Mouse (Mus musculus): ENCODE results near the gene Prox1. TPM values are rescaled to one million over a fixed set of nuclear protein-coding genes. Genes with fewer than 3 reads are reported as not detected.

The Prox1 gene
- total RNA-seq, 2 experiments from 2014 or later, result 39.5 to 43.6 TPM

DNA sequence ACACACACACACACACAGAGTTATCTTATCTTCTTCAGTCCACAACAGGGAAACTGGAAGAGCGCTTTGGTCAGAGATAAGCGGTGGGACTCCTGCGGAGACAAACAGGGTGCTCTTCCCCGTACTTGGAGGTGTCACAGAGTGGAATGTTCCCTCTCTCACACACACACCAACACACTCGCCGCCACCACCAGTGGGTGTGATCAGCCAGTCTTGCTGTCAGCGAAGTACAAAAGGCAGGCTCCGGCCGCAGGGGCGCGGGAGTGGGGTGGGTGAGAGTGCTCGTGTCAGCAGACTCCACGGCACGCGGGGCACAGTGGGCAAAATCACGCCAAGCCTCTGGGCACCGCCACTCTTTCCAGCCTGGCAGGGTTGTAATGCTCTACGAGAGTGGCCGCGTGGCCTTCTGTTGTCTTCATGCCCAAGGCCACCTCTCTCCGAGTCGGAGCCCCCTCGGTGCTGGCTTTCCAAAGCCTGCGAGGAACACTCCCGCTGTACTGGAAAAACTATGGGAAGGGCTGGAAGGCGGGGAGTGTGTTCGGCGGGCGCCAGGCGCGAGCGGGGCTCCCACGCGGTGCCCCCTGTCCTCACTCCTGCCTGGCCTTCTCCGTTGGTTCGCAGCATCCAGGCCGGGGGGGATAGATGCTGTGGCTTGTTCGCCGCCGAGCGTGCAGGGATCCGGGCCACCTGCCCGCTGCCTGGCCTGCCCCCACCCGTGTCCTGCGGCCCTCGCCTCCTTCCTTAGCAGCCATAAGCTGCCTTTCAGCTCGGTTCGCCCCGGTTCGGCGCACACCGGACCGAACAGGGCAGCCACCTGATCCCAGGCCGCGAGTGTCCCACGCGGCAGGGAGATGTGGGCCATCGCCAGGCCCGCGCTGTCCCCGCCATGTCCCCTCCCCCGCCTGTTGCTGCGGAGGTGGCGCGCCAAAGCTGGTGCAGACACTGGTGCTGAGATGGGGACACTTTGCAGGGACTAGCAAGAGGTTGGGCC, 4.5 kb upstream of the Prox1 start:
- peak; percentile 27 to 37 for DNase-seq
- intact Hi-C loops (cut with DNase I), result loop anchor here (5.0 to 10.0 kb wide), 3 partner anchors 48 to 620 kb away; no protein-coding TSS in a partner anchor

DNA sequence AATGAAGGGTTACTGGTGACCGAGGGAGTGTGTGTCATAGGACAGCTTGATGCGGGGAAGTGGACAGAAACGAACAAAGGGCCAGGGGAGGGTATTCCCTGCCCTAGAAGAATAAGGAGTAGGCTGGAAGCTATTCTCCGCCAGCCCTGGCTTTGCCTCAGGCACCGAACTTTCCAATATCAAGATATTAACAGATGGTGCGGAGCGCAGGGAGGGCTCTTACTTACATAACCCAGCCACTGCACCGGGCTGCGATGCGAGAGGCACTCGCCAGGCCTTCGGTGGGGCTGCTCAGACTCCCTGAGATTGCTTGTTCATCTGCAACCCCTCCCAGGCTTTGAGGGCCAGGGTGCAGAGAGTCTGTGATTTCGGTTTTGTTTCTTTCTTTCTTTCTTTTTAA, 3.7 kb upstream of the Prox1 start:
- DNase-seq, result peak in 1 of 2 experiments; percentile 20
- intact Hi-C loops (cut with DNase I), result loop anchor here (5.0 to 10.0 kb wide), 2 partner anchors 47 to 621 kb away; no protein-coding TSS in a partner anchor

DNA sequence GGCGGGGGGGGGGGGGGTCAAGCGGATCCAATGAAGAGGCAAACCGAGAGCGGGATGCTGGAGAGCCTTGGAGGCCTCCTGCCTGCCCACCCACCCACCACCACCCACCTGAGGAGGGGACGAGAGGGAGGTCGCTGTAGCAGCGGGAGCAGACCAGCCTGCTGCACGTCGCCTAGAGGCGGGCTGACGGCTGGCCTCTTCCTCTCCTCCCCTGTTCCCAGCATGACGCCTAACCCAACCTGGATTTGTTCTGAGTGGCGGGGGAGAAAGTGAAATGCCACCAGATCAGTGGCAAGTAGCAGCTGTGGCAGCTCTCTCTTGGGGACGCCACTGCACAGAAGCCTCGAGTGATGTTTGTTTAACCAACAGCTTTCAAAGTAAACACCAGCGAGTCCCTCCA, 3.1 kb upstream of the Prox1 start:
- intact Hi-C loops (cut with DNase I), result loop anchor here (5.0 to 10.0 kb wide), 2 partner anchors 46 to 621 kb away; no protein-coding TSS in a partner anchor
- DNase-seq, result no peak

DNA sequence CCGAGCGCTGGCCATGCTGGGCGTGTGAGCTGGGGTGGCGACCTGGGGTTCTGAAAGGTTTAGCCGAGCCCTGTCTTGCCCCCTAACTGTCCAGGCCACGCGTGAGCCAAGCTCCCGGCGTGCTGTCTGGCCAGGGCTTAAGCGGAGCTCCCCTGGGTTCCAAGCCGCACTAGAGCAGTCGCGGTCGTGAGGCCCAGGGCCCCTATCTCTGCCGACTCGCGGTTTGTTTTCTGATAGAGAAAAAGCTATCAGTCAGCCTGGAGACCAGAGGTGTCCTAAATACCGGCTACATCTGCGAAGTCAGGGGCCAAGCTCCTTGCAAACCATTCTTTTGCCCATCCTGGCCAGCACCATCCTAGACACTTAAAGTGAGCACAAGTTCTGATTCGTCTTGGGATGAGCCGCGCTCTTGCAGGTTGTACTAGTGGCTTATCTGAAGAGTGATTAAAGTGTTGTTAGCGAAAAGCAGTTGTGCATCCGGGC, 2.5 kb upstream of the Prox1 start:
- intact Hi-C loops (cut with DNase I), result loop anchor here (5.0 to 10.0 kb wide), 2 partner anchors 46 to 622 kb away; no protein-coding TSS in a partner anchor
- DNase-seq, result no peak

DNA sequence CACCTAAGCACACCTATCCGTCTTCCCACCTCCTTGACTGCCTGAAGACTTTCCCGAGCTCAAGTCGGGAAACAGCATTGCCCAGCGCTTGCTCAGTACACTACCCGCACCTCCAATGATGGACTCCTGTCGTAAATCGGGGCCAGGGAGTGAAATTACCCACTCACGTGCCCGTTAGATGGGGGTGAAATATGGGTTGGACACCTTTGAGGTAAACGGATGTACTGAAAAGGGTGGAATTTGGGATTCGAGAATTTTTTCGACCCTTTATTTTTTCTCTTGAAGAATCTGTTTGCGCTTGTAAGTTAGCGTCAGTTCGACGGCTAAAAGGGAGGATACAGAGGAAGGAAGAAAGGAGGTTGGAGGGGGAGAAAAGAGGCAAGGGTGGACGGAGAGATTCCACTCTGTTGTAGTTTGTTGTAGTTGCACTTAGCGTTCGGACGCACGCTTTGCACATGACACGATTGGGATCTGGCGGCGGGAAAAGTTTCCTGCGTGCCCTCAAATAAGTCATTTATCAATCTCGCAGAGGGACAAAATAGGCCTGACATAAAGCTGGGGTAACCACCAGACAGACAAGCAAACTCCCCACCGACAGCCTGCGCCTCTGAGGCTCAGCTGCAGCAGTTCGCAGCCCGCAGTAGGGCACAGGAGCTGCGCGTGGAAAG, 1.9 kb upstream of the Prox1 start:
- DNase-seq, result no peak
- intact Hi-C loops (cut with DNase I), result loop anchor here (5.0 to 10.0 kb wide), 2 partner anchors 45 to 622 kb away; no protein-coding TSS in a partner anchor

DNA sequence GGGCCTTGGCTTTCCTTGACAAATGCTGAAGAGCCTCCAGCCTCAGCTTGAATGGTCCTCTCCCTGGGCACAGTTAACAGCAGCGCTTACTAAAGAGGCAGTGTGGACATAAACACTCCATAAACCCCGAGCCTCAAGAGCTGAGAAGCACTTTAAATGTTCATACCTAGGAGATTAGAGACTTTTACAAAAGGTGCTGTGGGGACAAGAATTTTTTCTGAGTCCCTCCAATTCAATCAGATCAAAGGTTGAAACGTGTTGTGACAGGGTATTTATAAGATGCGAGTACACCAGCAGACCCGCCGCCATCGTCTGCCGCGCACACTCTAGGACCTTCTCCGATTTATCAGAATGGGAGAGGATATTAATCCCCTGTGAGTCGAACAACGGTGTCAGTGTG, 1.2 kb upstream of the Prox1 start:
- DNase-seq, result no peak
- intact Hi-C loops (cut with DNase I), result loop anchor here (5.0 to 10.0 kb wide), 2 partner anchors 44 to 623 kb away; no protein-coding TSS in a partner anchor

DNA sequence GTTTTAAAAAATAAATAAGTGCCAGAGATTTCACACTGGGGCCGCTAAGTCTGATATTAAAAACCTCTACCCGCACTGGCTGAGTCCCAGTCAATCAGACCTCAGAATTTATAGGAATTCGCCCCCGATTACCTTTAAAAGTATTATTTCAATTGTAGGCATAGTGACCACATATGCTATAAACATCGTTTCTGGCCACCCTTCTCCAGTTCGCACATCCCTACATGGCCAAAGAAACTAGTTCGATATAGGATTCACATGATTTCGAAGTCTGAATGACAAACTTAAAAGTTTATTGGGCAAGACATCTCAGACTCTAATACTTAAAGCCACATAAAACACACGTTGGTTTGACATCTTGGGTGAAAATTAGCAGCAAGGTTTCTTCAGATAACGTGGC, 827 bp upstream of the Prox1 start:
- intact Hi-C loops (cut with DNase I), result loop anchor here (5.0 to 10.0 kb wide), 2 partner anchors 44 to 623 kb away; no protein-coding TSS in a partner anchor

DNA sequence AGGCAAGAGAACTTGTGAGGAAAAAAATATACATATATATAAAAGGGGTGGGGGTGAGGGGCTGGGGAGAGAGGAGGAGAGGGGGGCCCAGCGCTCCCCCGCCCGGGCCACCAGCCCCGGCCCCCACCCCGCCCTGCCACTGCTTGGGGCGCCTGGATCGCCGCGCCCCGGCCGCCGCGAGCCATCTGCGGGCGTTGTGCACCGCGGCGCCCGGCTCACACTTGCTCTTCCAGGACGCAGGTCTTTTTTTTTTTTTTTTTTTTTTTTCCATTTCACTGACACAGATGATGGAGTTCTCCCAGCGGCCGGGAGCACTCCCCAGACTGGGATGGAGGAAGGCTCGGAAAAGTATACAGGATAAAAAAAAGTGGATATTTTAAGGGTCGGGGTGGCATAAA, 304 bp upstream of the Prox1 start:
- intact Hi-C loops (cut with DNase I), result loop anchor here (5.0 to 10.0 kb wide), 2 partner anchors 44 to 624 kb away; no protein-coding TSS in a partner anchor
- no peak for DNase-seq

More for the DNA sequence above, 827 bp upstream of the Prox1 start:
- no peak for DNase-seq

DNA sequence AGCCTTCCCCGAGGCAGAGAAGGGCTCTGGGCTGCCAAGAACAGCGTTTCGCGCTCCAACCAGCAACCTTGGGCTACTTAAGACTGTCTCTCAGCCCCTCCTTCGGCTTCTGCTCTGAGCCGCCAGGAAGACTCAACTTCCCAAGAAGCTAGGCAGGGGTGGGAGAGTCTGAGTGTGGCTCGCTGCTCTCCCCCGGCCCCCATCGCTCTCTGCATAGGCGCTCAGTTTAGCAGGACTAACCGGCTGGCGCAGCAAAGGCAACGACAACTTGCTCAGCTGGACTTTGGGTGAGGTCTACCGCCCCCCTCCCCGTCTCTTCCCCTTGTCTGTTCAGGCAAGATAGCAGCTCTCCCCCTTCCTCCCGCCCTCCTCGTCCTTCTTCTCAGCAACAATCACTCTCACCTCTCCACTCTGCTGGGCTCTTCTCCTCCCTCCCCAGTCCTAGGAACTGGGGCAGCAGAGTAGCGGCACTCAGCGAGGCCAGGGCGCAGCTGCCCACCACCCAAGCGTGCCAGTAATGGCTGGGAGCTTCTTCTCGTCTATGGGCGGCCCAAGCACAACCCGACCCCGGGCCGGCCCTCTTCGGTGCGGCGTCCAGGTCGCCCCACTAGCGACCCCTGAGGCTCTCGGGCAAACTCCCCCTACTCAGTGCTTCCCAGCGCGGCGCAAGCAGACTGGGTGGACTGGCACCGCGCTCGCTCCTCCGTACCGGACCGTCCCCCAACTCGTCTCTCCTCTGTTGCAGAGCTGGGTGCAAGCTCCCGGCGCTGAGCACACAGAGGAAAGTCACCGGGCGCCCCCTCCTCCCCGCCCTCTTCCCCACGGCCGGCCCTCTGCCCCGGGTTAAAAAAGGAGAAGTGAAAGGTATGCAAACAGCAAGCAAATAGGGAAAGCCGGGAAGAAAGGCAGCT, 1.5 kb downstream of the Prox1 start:
- intact Hi-C loops (cut with DNase I), result loop anchor here (5.0 kb wide), 1 partner anchor 122 kb away; no protein-coding TSS in a partner anchor
- peak; percentile 30 to 41 for DNase-seq

DNA sequence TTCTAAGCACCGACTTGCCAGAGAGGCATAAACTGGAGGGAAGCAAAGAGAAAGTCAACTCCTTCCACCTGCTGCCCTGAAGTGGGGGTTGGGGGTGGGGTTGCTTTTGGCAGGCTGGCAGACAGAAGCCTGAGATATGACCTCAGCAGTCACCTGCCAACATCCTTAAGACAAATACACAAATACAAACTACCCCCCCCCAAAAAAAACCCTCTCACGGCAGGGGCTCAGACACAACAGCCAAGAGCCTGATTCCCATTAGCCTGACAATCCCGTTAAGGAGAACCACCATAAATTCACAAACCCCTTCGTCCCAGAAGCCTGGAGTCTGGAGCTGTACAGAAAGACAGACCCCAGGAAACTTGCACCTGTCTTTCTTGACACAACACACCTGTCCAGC, 2.4 kb downstream of the Prox1 start:
- no peak for DNase-seq
- intact Hi-C loops (cut with DNase I), result loop anchor here (5.0 kb wide), 1 partner anchor 121 kb away; no protein-coding TSS in a partner anchor

DNA sequence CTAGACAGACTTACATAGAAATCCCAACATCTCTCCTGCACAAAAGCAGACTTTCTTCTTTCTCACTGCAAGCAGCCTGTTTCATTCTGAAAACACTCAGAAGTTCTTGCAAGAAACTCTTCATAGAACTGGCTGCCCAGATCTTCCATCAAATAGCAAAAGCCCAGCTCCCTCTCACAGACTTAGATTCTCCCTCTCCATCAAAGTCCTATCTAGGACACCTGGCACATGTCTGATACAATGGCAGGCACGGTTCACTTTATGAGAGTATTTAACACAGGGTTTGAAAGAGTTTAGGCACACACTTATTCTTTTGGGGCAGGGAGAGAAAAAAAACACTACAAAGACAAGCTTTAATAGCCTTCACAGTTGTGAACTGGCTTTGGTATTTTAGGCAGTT, 2.9 kb downstream of the Prox1 start:
- intact Hi-C loops (cut with DNase I), result loop anchor here (5.0 kb wide), 1 partner anchor 120 kb away; no protein-coding TSS in a partner anchor
- no peak for DNase-seq

DNA sequence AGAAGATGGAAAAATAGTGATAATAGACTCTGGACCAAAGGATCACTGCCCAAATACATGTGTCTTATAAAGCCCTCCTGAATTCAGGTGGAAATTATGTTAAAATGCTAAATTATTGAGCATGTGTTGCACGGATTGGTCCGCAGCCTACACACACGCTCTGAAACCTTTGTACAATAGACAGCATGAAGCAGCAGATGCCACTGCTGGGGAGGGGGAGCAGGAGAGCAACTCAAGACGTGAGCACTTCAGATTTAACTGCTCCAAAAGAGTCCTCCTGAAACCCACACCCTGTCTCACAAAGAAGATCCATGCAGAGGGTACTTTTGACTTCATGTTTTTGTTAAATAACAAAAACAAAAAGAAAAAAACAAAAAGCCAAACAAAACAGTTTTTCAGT, 5.0 kb downstream of the Prox1 start:
- no peak for DNase-seq
- intact Hi-C loops (cut with DNase I), result loop anchor here (5.0 kb wide), 1 partner anchor 118 kb away; no protein-coding TSS in a partner anchor

DNA sequence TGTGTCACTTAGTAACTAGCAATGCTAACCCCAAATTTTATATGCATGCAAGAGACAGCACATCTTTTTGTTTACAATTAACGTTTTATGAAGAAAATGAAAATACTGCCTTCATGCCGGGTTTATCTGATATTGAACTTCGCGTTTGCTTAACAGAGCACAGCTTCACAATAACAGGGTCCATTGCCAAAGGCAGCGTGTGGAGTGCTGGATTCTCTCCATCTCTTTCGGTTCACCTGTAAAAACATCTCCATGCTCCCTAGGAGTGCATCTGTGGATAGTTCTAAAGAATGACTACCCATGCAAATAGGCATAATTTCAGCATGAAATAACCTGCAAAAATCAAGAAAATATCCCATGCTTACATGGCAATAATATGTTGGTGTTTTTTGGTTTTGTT, 7.0 kb downstream of the Prox1 start:
- intact Hi-C loops (cut with DNase I), result no loop called here
- DNase-seq, result no peak

DNA sequence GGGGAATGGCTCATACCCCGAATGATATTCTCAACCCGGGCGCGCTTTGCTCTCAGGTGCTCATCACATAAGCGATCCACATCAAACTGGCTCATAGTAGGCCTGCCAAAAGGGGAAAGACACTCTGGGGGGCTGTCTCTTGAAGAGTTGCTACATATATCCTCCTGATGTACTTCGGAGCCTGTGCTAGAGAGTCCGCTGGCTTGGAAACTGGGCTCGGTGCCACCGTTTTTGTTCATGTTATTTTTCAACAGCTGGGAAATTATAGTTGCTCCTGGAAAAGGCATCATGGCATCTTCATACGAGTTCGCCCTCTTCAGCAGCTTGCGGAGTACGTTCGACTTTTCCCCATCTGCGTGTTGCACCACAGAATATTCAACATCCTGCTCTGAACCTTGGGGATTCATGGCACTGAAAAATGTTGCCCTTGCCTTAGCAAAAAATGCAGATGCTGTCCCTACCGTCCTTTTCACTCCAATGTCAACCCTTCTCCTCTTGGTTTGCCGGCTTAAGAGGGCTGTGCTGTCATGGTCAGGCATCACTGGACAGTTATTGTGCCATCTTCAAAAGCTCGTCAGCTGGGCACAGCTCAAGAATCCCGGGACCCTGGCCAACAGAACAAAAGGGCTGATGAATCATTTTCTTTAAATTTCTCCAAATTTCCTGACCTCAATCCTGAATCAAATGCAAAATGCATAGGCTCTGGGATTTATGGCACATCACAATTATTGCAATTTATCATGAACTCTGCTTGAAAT, 8.6 kb downstream of the Prox1 start:
- peak in 1 of 2 experiments; percentile 26 for DNase-seq
- intact Hi-C loops (cut with DNase I), result no loop called here

DNA sequence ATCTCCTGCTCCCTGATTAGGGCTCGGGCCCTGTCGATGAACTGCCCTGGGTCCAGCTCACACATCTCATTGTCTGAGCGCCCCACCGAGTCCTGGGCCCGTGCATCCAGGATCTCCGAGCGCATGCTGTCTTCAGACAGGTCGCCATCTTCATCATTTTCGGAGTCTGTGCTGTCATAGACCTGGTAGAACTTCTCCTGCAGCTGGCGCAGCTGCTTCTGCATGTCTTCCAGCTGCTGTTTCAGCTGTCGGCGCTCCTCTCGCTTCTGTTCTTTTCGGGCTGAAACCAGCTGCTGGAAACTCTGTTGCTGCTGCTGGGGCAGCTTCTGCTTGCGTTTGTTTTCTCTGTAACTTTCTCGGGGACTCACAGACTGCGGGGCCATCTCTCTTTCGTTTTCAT, 9.2 kb downstream of the Prox1 start:
- DNase-seq, result peak in 1 of 2 experiments; percentile 56
- intact Hi-C loops (cut with DNase I), result no loop called here

DNA sequence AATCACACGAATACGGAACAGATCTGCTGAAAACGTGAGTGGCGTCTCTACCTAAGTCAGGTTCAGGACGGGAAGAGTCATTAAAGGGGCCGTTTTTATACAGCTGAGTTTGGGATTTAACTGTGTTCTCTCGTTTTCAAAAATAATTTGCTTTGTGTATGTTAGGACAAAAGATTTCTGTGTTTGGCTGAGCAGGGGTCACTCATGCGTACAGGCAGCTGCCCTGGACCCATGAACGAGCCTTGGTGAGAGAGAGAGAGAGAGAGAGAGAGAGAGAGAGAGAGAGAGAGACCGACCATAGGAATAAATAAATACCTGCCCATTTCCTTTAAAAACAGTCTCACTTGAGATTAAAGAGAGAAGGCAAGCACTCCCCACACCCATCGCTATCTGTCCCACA, 11.1 kb downstream of the Prox1 start:
- intact Hi-C loops (cut with DNase I), result no loop called here

DNA sequence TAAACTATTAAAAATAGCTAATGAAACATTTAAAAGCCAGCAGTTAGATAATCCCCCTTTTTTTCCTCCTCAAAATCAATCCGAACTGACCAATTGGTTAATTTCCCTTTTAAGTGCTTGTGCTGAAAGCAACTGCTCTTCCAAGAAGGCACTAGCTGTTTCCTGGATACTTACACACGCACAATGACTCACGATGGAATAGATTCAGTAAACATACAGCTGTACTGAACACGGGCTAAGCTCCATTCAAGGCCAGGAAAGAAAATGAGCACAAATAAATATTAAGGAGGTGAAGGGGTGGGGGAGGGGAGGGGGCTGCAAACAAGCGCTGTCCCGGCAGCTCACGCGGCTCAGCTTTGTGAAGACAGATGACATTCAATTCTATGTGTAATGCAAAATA, 14.8 kb downstream of the Prox1 start:
- intact Hi-C loops (cut with DNase I), result no loop called here
- DNase-seq, result no peak

More for the DNA sequence above, 11.1 kb downstream of the Prox1 start:
- no peak for DNase-seq

DNA sequence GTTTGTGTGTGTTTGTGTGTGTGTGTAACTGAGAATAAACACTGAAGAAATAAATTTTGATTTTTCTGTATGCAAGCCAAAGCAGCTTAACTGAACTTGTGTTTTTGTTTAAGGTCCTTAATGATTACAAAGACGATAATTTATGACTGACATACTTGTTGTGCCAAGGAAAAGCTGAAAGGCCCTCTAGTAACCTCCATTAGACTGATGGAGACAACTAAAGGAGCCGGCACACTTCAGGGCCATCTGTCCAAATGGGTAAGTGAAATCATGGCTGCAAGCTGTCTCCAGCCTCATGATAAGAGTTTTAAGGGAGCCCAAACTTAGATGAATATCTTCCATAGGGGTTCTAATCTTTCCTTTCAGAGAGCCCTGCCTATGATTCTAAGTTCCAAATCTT, 15.5 kb downstream of the Prox1 start:
- no peak for DNase-seq

DNA sequence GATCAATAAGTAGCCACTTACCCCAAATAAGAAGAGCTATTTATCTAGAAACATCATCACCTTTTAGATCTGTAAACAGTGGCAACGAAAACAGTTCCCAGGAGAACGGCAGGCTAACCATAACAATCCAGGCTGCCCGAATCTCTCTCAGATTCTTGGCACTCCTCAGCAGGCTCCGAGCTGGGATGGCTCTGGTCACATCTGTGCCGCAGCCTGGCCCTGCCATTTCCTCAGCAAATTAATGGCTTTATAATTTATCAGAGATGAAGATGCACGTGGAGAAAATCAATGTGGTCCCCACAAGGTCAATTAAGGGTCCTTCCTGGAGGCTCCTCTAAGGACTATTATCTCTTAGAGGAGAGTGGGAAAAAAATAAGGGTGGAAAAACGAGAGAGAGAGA, 16.2 kb downstream of the Prox1 start:
- DNase-seq, result no peak
- intact Hi-C loops (cut with DNase I), result no loop called here

More for the DNA sequence above, 15.5 kb downstream of the Prox1 start:
- intact Hi-C loops (cut with DNase I), result no loop called here

All from heart, postnatal 14 days (tissue).